Mouse (Mus musculus) splenic B cell, adult 2 months (primary cell): ENCODE data around the gene Snx13.
A peak's percentile ranks its signal among the peaks of the same experiment; 100 is the strongest.

ENCODE experiments used
- DNase-seq: peaks from one replicate; pipeline ENCODE4 v3.0.0-alpha.2; 2011; ENCODE audit warnings: low read depth, low spot score
- H3K27me3 ChIP-seq: 2 replicates; pipeline ENCODE4 v1.6.1; 2012; ENCODE audit warnings: mild to moderate bottlenecking, low read length, moderate library complexity, mixed read lengths; ENCODE audit not compliant: control insufficient read depth, poor library complexity, insufficient read depth, severe bottlenecking
- H3K36me3 ChIP-seq: 2 replicates; pipeline ENCODE4 v1.6.1; 2012; ENCODE audit warnings: mild to moderate bottlenecking, low read length, moderate library complexity, mixed read lengths; ENCODE audit not compliant: control insufficient read depth, poor library complexity, insufficient read depth, severe bottlenecking

The Snx13 gene

DNA sequence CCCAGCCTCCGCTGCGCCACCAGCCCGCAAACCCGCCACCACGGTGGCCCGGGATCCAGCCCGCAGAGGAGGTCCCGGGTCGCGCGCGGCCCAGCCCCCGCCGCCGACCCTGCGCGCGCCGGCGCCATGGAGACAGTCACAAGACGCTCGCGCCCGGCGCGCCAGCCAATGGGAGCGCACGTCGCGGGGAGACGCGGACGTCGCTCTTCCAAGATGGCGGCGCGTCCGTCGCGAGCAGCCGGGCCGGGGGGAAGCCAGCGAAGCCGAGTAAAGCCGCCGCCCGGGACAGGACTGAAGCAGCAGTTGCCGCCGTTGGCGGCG is at the start of gene Snx13:
Gene Snx13, plus strand, starts transcription at position 188 of the 321 bp plus-strand sequence.
- DNase-seq: peak; percentile 92
- H3K36me3 ChIP-seq: no peaks in the 10 kb centered on the region
- no peaks in the 10 kb centered on the region for H3K27me3 ChIP-seq

DNA sequence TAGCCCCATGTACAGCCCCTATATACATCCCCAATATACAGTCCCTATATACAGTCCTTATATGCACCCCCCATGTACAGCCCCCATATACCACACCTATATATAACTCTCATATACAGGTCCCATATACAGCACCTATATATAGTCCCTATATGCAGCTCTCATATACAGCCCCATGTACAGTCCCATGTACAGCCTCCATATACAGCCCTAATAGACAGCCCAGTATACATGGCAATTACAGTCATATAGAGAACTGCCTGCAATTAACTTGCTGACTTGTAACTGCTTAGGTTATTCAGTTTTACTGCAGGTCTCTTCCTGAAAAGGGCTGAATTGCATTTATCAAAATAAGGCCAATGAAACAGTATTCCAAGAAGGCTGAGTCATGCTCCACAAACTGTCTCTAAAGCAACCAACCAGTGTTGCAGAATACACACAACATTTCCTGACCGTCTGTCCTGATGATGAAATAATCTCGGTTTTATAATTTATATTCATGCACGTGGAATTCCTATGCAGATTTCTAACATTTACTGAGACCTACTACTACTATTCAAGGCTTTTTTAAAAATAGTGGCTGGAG is 49.3 kb upstream of the Snx13 start:
- H3K36me3 ChIP-seq: no peaks in the 10 kb centered on the region
- no peak for DNase-seq
- no peaks in the 10 kb centered on the region for H3K27me3 ChIP-seq

DNA sequence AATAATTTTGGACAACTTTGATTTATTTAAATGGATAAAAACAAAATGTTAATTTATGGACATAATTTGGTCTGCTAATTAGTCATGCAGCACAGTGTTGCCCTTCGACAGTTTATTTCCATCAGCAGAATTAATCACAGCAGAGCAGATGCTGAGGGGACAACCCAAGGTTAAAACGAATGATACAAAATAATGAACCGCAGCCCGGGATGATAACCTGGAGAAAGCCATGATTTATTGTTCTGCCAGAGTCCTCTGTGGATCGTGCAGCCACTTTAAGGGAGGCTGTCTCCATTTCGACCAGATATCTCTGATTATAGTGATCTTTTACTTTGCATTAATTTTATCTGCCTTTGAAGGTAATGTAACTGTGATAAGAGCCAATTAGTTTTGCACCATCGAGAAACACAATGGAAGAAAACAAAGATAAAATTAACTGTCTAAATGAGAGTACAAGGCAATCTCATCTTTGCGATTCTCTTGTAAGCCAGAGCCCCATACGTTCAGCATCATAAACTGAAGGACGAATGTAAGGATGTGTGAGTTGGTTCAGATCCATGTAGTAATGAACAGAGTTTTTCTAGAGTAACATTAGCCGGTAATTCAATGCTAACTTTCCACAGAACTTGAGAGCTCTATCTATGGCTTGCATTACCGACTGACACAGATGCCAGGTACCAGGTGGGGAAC is 48.1 kb upstream of the Snx13 start:
- H3K27me3 ChIP-seq: no peaks in the 10 kb centered on the region
- DNase-seq: no peak
- no peaks in the 10 kb centered on the region for H3K36me3 ChIP-seq

DNA sequence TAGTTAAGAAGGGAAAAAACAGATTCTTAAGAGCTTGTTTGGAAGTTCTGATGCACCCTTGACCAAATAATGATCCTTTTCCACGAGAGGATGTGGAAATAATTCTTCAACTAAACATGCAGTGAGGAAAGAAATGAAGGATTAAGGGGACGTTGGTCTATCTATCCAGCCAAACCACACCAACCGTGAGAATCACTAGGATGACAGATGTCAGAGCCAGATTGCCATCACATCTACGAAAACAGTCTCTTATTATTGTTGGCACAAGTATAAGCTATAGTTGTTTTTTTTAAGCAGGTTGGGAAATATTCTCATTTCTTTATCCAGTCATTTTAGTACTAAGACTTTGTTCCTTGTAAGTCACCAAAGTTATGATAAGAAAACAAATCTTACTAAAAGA is 46.7 kb upstream of the Snx13 start:
- H3K27me3 ChIP-seq: no peaks in the 10 kb centered on the region
- no peak for DNase-seq
- no peaks in the 10 kb centered on the region for H3K36me3 ChIP-seq

DNA sequence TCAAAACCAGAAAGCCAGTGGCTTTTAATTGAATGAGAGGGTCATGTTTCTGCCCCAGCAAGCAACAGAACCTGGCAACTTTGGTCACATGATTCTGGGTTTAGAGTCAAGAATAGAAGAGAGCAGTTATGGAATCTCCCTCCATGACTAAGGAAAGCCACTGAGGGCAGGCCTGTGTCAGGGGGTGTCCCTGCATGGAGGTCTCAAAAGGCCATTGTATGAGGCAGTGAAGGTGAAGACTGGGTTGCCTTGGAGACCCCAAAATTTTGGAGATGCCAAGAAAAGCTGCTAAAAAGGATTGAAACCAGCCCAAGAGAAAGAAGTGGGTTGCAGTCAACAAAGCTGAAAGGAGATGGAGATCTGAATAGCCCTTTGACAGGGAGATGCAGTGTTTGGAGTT is 41.2 kb upstream of the Snx13 start:
- Histone ChIP-seq H3K36me3 (no peaks in the 10 kb centered on the region), H3K27me3 (no peaks in the 10 kb centered on the region)
- DNase-seq: no peak

DNA sequence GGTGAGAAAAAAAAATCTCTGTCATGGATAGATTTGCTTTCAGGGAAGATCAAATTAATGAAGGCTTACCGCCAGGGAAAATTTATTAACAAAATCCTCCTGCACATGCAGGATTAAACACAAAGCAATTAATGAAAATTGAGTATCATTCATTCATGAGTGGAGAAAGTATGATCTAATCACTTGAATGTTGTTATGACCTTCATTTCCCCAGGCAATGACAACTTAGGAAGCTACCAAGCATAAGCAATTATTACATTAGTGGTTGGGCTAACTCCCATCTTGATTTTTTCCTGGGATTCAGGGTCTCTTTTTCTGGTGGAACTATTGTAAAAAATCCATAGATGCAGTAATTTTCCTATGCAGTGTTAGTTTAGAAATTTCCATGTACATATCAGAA is 39.1 kb upstream of the Snx13 start:
- no peak for DNase-seq
- no peaks in the 10 kb centered on the region for H3K27me3 ChIP-seq
- no peaks in the 10 kb centered on the region for H3K36me3 ChIP-seq

DNA sequence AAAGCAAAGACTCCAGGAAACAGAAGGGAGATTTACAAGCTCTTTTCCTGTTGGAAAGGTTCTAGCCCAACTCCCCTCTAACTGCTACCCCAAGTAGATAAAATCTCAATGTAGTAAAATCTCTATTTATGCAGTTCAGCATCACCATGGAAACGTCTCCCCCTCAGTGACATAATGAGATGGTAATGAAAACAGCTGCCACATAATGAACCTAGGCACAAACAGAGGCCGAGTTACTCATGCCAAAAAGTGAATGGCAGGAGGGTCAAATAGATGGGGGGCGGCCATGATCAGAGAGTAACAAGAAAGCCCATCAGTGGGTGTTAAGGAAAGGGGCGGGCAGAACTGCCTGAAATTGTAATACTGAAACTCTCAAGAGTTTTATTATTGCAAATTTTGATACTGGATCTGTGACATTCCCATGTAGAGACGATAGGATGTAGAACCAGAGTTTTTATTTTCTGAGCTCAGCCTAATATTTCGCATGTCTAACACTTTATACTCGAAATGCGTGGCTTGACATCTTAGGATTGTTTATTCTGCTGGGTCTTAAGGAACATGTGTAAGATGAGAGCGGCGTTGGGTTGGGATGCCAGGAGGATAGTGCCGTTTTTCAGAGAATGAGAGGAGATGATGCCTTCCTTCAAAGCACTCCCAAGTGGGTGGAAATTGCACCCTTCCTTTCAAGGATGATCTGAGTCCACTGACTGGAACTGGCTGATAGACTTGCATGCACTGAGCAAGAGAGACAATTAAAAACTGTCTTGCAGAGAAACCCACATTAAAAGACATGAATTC is 38.4 kb upstream of the Snx13 start:
- H3K27me3 ChIP-seq: no peaks in the 10 kb centered on the region
- DNase-seq: no peak
- H3K36me3 ChIP-seq: no peaks in the 10 kb centered on the region

DNA sequence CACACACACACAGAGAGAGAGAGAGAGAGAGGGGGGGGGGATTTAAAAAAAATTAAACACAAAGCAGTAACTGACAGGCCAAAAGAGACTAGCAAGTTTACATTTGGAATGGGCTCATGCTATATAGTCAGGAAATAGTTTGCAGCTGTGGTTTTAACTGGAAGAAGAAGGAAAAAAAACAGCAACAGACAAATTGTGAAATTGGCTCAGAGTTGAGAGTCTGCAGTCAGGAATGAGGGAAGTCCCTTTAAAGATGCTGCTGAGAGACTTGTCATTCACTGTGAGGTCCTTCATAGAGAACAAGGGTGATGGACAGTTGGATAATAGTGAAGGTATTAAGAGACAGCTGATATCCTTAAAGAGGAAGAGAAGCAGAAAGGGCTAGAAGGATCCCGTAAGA is 35.5 kb upstream of the Snx13 start:
- Histone ChIP-seq H3K36me3 (no peaks in the 10 kb centered on the region), H3K27me3 (no peaks in the 10 kb centered on the region)
- no peak for DNase-seq

DNA sequence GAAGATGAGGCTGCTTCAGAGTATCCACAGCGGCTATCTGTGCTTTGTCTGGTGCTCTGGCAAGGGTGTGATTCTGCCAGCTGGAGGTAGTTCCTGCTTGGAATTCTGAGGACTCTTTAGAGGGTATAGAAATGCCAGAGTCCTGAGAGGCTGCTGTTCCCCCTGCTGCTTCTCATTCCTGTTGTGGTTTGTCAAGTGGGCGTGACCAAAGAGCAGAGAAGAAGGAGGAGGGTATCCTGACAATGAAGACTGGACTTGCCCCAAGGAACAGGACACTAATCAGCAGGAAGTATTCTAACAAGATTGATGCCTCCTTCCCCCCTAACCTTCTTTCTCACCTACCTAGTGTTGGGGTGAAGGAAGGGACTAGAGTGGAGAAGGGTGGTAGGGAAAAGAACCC is 33.0 kb upstream of the Snx13 start:
- no peak for DNase-seq
- H3K36me3 ChIP-seq: no peaks in the 10 kb centered on the region
- no peaks in the 10 kb centered on the region for H3K27me3 ChIP-seq

DNA sequence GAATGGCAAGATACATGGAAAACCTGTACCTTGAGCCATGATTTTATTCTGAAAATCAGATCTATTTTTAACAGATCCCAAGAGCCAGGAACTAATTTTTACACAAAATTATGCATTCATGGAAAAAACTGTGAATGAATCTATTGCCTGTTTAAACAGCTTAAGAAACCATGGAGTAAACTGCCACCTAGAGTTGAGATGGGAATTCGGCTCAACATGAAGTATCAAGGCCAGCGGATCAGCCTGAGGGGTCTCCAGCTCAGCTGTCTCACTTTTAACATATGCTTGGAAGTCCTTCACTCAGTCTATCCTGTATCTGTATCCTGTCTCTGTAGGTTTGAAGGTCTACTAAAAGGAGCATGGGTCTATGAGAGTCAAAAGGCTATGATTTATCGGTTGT is 30.9 kb upstream of the Snx13 start:
- no peaks in the 10 kb centered on the region for H3K36me3 ChIP-seq
- no peaks in the 10 kb centered on the region for H3K27me3 ChIP-seq
- peak; percentile 34 for DNase-seq

DNA sequence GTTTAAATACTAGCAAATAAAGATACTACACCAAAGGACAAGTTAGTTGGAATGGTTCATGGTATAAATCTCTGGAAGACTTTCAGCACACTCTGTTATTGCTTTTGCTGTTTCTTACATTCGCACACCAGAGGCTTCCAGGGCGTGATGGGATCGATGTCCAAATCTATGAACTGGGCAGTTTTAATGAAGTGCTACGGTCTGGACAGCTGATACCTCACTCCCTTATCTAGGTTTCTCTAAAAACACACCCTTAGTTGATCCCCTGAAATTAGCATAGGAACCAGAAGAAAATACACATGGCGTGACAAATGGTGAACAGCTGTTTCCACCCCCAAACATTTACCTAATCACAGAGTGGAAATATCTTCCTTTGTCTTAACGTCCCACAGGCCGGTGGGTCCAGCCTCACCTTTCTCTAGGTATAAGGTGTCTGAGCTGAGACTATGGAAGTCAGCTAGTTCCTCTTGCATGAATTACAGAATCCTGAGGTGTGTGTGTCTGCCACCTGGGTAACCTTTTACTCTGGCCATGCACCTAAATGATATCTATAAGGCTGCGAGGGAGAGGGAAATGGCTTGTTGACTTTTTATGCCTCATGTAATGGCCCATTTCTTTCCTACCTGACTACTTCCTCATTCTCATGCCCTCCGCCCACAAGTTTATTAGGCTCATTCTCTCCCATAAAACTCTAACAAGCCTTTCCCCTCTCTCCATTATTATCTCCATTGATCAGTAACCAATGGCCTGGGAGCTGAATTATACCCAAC is 30.3 kb upstream of the Snx13 start:
- H3K36me3 ChIP-seq: no peaks in the 10 kb centered on the region
- DNase-seq: peak; percentile 41
- H3K27me3 ChIP-seq: no peaks in the 10 kb centered on the region

DNA sequence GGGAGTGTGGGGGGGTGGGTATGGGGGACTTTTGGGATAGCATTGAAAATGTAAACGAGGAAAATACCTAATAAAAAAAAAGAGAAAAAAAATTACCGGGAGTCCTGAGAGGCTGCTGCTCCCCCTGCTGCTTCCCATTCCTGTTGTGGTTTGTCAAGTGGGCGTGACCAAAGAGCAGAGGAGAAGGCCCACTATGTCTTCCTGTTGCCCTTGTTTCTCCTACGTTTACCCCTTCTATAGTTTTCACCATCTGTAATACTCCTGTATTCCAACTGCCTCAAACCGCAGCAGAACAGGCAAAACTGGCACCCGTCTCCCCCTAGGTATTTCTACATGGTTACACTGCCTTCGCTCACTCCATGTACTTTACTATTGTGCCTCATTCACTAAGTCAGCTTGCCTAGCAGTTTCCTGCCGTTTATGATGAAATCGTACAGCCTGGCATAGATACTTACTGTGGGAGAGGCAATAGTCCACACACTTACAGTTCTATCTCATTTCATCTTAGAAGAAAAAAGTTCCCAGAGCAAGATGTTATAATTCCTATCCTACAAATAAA is 28.2 kb upstream of the Snx13 start:
- H3K27me3 ChIP-seq: no peaks in the 10 kb centered on the region
- DNase-seq: no peak
- H3K36me3 ChIP-seq: no peaks in the 10 kb centered on the region

DNA sequence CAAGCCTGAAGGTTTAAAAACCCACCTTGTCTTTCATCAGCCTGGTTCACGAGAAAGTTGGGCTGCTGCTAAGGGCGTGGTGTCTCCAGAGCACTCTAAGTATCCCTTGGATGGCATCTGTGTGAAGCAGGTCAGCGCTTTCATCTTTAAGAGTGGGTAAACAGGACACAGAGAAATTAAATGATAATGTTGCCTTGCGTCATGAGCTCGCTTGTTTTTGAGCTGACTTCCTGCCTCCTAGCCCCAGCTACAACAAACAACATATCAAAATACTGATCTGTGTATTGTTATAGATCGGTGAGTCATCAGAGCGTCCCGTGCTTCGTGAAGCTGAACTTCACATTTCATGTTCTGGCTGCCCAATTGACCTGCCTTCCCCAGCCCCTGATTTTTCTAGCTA is 25.7 kb upstream of the Snx13 start:
- Histone ChIP-seq H3K27me3 (no peaks in the 10 kb centered on the region), H3K36me3 (no peaks in the 10 kb centered on the region)
- DNase-seq: no peak

DNA sequence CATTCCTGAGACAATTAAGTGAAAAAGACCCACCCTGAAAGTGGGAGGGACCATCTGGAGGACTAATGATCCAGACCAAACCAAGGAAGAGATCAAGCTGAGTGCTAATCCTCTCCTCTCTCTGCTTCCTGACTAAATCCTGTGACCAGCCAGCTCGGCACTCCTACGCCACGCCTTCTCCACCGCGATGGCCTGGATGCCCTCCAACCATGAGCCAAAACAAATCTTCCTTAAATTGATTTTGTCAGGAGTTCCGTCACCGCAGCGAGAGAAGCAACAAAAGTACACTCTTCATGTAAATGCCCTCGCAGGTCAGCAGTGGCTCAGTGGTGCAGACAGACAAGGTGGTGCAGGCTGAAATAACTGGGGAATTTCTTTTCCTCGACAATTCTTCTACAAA is 24.9 kb upstream of the Snx13 start:
- DNase-seq: no peak

More for the DNA sequence above, 24.9 kb upstream of the Snx13 start:
- no peaks in the 10 kb centered on the region for H3K36me3 ChIP-seq
- H3K27me3 ChIP-seq: no peaks in the 10 kb centered on the region
